Mouse (Mus musculus): ENCODE results near the gene Pom121l2. TPM values are rescaled to one million over a fixed set of nuclear protein-coding genes. Genes with fewer than 3 reads are reported as not detected.

Gene Pom121l2
- polyA plus RNA-seq, 1 experiment: not detected

GRCm38 (mm10) chr13:22001823-22002222, 20.8 kb downstream of the Pom121l2 start:
- no peak for TF ChIP-seq GATA1 (IDR thresholded peaks at IDR 0.05; ENCODE audit: low read length)

GRCm38 (mm10) chr13:22005605-22006333, 24.8 kb downstream of the Pom121l2 start:
- peak; percentile 47 for TF ChIP-seq GATA1 (IDR thresholded peaks at IDR 0.05; ENCODE audit: low read length)

- TF ChIP-seq GATA1 (IDR thresholded peaks at IDR 0.05; ENCODE audit: low read length): no peak
Measured at GRCm38 (mm10) chr13:22006334-22007120, 25.5 kb downstream of the Pom121l2 start.

- no peak for TF ChIP-seq GATA1 (IDR thresholded peaks at IDR 0.05; ENCODE audit: low read length)
Measured at GRCm38 (mm10) chr13:22007121-22007510, 26.1 kb downstream of the Pom121l2 start.

GRCm38 (mm10) chr13:22007872-22008271, 26.9 kb downstream of the Pom121l2 start:
- TF ChIP-seq GATA1 (IDR thresholded peaks at IDR 0.05; ENCODE audit: low read length): no peak

- TF ChIP-seq GATA1 (IDR thresholded peaks at IDR 0.05; ENCODE audit: low read length): no peak
Measured at GRCm38 (mm10) chr13:22008707-22009106, 27.7 kb downstream of the Pom121l2 start.

- TF ChIP-seq GATA1 (IDR thresholded peaks at IDR 0.05; ENCODE audit: low read length): no peak
Measured at GRCm38 (mm10) chr13:22009642-22010041, 28.6 kb downstream of the Pom121l2 start, which contains the start of gene Prss16. Gene Prss16 (minus strand): TSS chr13:22009742.

GRCm38 (mm10) chr13:22013716-22014115, 32.7 kb downstream of the Pom121l2 start:
- no peak for TF ChIP-seq GATA1 (IDR thresholded peaks at IDR 0.05; ENCODE audit: low read length)

GRCm38 (mm10) chr13:22014411-22014845, 33.4 kb downstream of the Pom121l2 start:
- no peak for TF ChIP-seq GATA1 (IDR thresholded peaks at IDR 0.05; ENCODE audit: low read length)

GRCm38 (mm10) chr13:22015479-22016450, 34.8 kb downstream of the Pom121l2 start:
- no peak for TF ChIP-seq GATA1 (IDR thresholded peaks at IDR 0.05; ENCODE audit: low read length)

GRCm38 (mm10) chr13:22019934-22020835, 39.2 kb downstream of the Pom121l2 start:
- TF ChIP-seq GATA1 (IDR thresholded peaks at IDR 0.05; ENCODE audit: low read length): no peak

- TF ChIP-seq GATA1 (IDR thresholded peaks at IDR 0.05; ENCODE audit: low read length): no peak
Measured at GRCm38 (mm10) chr13:22020901-22021339, 39.9 kb downstream of the Pom121l2 start.

- no peak for TF ChIP-seq GATA1 (IDR thresholded peaks at IDR 0.05; ENCODE audit: low read length)
Measured at GRCm38 (mm10) chr13:22021581-22021980, 40.6 kb downstream of the Pom121l2 start.

GRCm38 (mm10) chr13:22022241-22022640, 41.2 kb downstream of the Pom121l2 start:
- TF ChIP-seq GATA1 (IDR thresholded peaks at IDR 0.05; ENCODE audit: low read length): no peak
